Mouse (Mus musculus): ENCODE measurements around the gene Zkscan17. TPM values are rescaled to one million over a fixed set of nuclear protein-coding genes. Genes with fewer than 3 reads are reported as not detected.

The Zkscan17 gene
- polyA plus RNA-seq, 1 experiment from 2014 or later = 32.2 TPM

GRCm38 (mm10) chr11:59460459-59460858 is 66.1 kb downstream of the Zkscan17 start:
- 94% methylated on average over 2 of the region's 2 CpGs for WGBS
- ATAC-seq (ENCODE audit: insufficient number of reproducible peaks, low FRiP score, low TSS enrichment, low read depth) (no peak), DNase-seq (ENCODE audit: low spot score) (no peak)
- no peak overlapping the region for H3K27ac ChIP-seq (replicated peaks; ENCODE audit: low read depth, low read length)
- peaks cover 26% of the 10 kb centered on the region for H3K36me3 ChIP-seq (ENCODE audit: control insufficient read depth, insufficient read depth, low read length)
- H3K4me2 ChIP-seq (ENCODE audit: low read depth, severe bottlenecking) = no peak overlapping the region
- H3K4me1 ChIP-seq (ENCODE audit: control insufficient read depth, insufficient read depth, low read length) = no peaks in the 10 kb centered on the region
- no peak overlapping the region for H3K4me3 ChIP-seq (ENCODE audit: low read depth, low read length)
- H3K9me3 ChIP-seq (ENCODE audit: control insufficient read depth, low read length) = peaks cover 10% of the 10 kb centered on the region
- H3K9ac ChIP-seq (ENCODE audit: low read length) = no peak overlapping the region
- no peaks in the 10 kb centered on the region for H3K27me3 ChIP-seq (ENCODE audit: control insufficient read depth, insufficient read depth, low read length)

- ATAC-seq (ENCODE audit: insufficient number of reproducible peaks, low FRiP score, low TSS enrichment, low read depth) (no peak), DNase-seq (ENCODE audit: low spot score) (peak; percentile 28)
- Histone ChIP-seq H3K9me3 (ENCODE audit: control insufficient read depth, low read length) (peaks cover 10% of the 10 kb centered on the region), H3K9ac (ENCODE audit: low read length) (no peak overlapping the region), H3K27ac (replicated peaks; ENCODE audit: low read depth, low read length) (no peak overlapping the region), H3K36me3 (ENCODE audit: control insufficient read depth, insufficient read depth, low read length) (peaks cover 34% of the 10 kb centered on the region), H3K4me2 (ENCODE audit: low read depth, severe bottlenecking) (no peak overlapping the region), H3K4me3 (ENCODE audit: low read depth, low read length) (no peak overlapping the region), H3K4me1 (ENCODE audit: control insufficient read depth, insufficient read depth, low read length) (no peaks in the 10 kb centered on the region), H3K27me3 (ENCODE audit: control insufficient read depth, insufficient read depth, low read length) (no peaks in the 10 kb centered on the region)
- WGBS = 53% methylated on average over 5 of the region's 5 CpGs
These were observed 67.6 kb downstream of the Zkscan17 start for GRCm38 (mm10) chr11:59458973-59459372.

GRCm38 (mm10) chr11:59456891-59457290 is 69.7 kb downstream of the Zkscan17 start:
- Histone ChIP-seq H3K27me3 (ENCODE audit: control insufficient read depth, insufficient read depth, low read length) (no peaks in the 10 kb centered on the region), H3K36me3 (ENCODE audit: control insufficient read depth, insufficient read depth, low read length) (peaks cover 22% of the 10 kb centered on the region), H3K9ac (ENCODE audit: low read length) (no peak overlapping the region), H3K4me3 (ENCODE audit: low read depth, low read length) (no peak overlapping the region), H3K27ac (replicated peaks; ENCODE audit: low read depth, low read length) (no peak overlapping the region), H3K9me3 (ENCODE audit: control insufficient read depth, low read length) (no peaks in the 10 kb centered on the region), H3K4me1 (ENCODE audit: control insufficient read depth, insufficient read depth, low read length) (no peaks in the 10 kb centered on the region), H3K4me2 (ENCODE audit: low read depth, severe bottlenecking) (no peak overlapping the region)
- DNase-seq (ENCODE audit: low spot score) = no peak
- ATAC-seq (ENCODE audit: insufficient number of reproducible peaks, low FRiP score, low TSS enrichment, low read depth) = no peak
- 93% methylated on average over 2 of the region's 2 CpGs for WGBS

- ATAC-seq (ENCODE audit: insufficient number of reproducible peaks, low FRiP score, low TSS enrichment, low read depth) = no peak
- H3K27ac ChIP-seq (replicated peaks; ENCODE audit: low read depth, low read length) = no peak overlapping the region
These were observed 70.2 kb downstream of the Zkscan17 start for GRCm38 (mm10) chr11:59456346-59456745.

GRCm38 (mm10) chr11:59451086-59451485 is 75.5 kb downstream of the Zkscan17 start, which contains the start of gene Snap47:
Snap47 (minus strand) TSS chr11:59451186.
- peaks cover 8% of the 10 kb centered on the region for H3K4me1 ChIP-seq (ENCODE audit: control insufficient read depth, insufficient read depth, low read length)

More at GRCm38 (mm10) chr11:59456346-59456745, 70.2 kb downstream of the Zkscan17 start:
- Histone ChIP-seq H3K9me3 (ENCODE audit: control insufficient read depth, low read length) (no peaks in the 10 kb centered on the region), H3K9ac (ENCODE audit: low read length) (no peak overlapping the region), H3K4me2 (ENCODE audit: low read depth, severe bottlenecking) (no peak overlapping the region), H3K4me1 (ENCODE audit: control insufficient read depth, insufficient read depth, low read length) (no peaks in the 10 kb centered on the region; the same call in 1 of the 2 replicates), H3K36me3 (ENCODE audit: control insufficient read depth, insufficient read depth, low read length) (peaks cover 22% of the 10 kb centered on the region), H3K4me3 (ENCODE audit: low read depth, low read length) (no peak overlapping the region), H3K27me3 (ENCODE audit: control insufficient read depth, insufficient read depth, low read length) (no peaks in the 10 kb centered on the region)
- DNase-seq (ENCODE audit: low spot score) = no peak
- 88% methylated on average over 2 of the region's 2 CpGs for WGBS

GRCm38 (mm10) chr11:59450230-59450771 is 76.2 kb downstream of the Zkscan17 start:
- Histone ChIP-seq H3K4me1 (ENCODE audit: control insufficient read depth, insufficient read depth, low read length) (peaks cover 8% of the 10 kb centered on the region), H3K27ac (replicated peaks; ENCODE audit: low read depth, low read length) (peak overlapping the region; percentile 56), H3K27me3 (ENCODE audit: control insufficient read depth, insufficient read depth, low read length) (no peaks in the 10 kb centered on the region), H3K4me2 (ENCODE audit: low read depth, severe bottlenecking) (peak overlapping the region; percentile 88), H3K9ac (ENCODE audit: low read length) (peak overlapping the region; percentile 78), H3K9me3 (ENCODE audit: control insufficient read depth, low read length) (no peaks in the 10 kb centered on the region), H3K36me3 (ENCODE audit: control insufficient read depth, insufficient read depth, low read length) (peaks cover 10% of the 10 kb centered on the region; the same call in 1 of the 2 replicates), H3K4me3 (ENCODE audit: low read depth, low read length) (peak overlapping the region; percentile 84)
- no peak for DNase-seq (ENCODE audit: low spot score)
- 1% methylated on average over 38 of the region's 38 CpGs for WGBS
- peak; percentile 76 for ATAC-seq (ENCODE audit: insufficient number of reproducible peaks, low FRiP score, low TSS enrichment, low read depth)

More at GRCm38 (mm10) chr11:59451086-59451485, 75.5 kb downstream of the Zkscan17 start, which contains the start of gene Snap47:
- peaks cover 15% of the 10 kb centered on the region; the same call in 1 of the 2 replicates for H3K36me3 ChIP-seq (ENCODE audit: control insufficient read depth, insufficient read depth, low read length)
- peak within 1 kb of the TSS; percentile 56 for H3K27ac ChIP-seq (replicated peaks; ENCODE audit: low read depth, low read length)
- DNase-seq (ENCODE audit: low spot score) (no peak), ATAC-seq (ENCODE audit: insufficient number of reproducible peaks, low FRiP score, low TSS enrichment, low read depth) (no peak)
- H3K9ac ChIP-seq (ENCODE audit: low read length) = peak within 1 kb of the TSS; percentile 78
- H3K4me3 ChIP-seq (ENCODE audit: low read depth, low read length) = peak within 1 kb of the TSS; percentile 84
- 77% methylated on average over 4 of the region's 4 CpGs for WGBS
- H3K4me2 ChIP-seq (ENCODE audit: low read depth, severe bottlenecking) = peak within 1 kb of the TSS; percentile 88
- H3K9me3 ChIP-seq (ENCODE audit: control insufficient read depth, low read length) = no peaks in the 10 kb centered on the region
- no peaks in the 10 kb centered on the region for H3K27me3 ChIP-seq (ENCODE audit: control insufficient read depth, insufficient read depth, low read length)

- peak within 1 kb of the TSS; percentile 88 for H3K4me2 ChIP-seq (ENCODE audit: low read depth, severe bottlenecking)
- DNase-seq (ENCODE audit: low spot score) (peak; percentile 93), ATAC-seq (ENCODE audit: insufficient number of reproducible peaks, low FRiP score, low TSS enrichment, low read depth) (peak; percentile 95)
- H3K4me1 ChIP-seq (ENCODE audit: control insufficient read depth, insufficient read depth, low read length) = peaks cover 8% of the 10 kb centered on the region
- peak within 1 kb of the TSS; percentile 84 for H3K4me3 ChIP-seq (ENCODE audit: low read depth, low read length)
- peaks cover 5% of the 10 kb centered on the region; the same call in 1 of the 2 replicates for H3K36me3 ChIP-seq (ENCODE audit: control insufficient read depth, insufficient read depth, low read length)
- peak within 1 kb of the TSS; percentile 78 for H3K9ac ChIP-seq (ENCODE audit: low read length)
- no peaks in the 10 kb centered on the region for H3K27me3 ChIP-seq (ENCODE audit: control insufficient read depth, insufficient read depth, low read length)
- no peaks in the 10 kb centered on the region for H3K9me3 ChIP-seq (ENCODE audit: control insufficient read depth, low read length)
- under 1% methylated on average over 35 of the region's 40 CpGs for WGBS
- H3K27ac ChIP-seq (replicated peaks; ENCODE audit: low read depth, low read length) = peak within 1 kb of the TSS; percentile 56
These were observed 76.8 kb downstream of the Zkscan17 start, which contains the start of gene Jmjd4 for GRCm38 (mm10) chr11:59449741-59450229. Jmjd4 (plus strand) TSS chr11:59450045.

- Histone ChIP-seq H3K9me3 (ENCODE audit: control insufficient read depth, low read length) (no peaks in the 10 kb centered on the region), H3K27me3 (ENCODE audit: control insufficient read depth, insufficient read depth, low read length) (no peaks in the 10 kb centered on the region), H3K4me2 (ENCODE audit: low read depth, severe bottlenecking) (no peak overlapping the region), H3K27ac (replicated peaks; ENCODE audit: low read depth, low read length) (no peak overlapping the region), H3K36me3 (ENCODE audit: control insufficient read depth, insufficient read depth, low read length) (peaks cover under 1% of the 10 kb centered on the region), H3K9ac (ENCODE audit: low read length) (no peak overlapping the region), H3K4me3 (ENCODE audit: low read depth, low read length) (no peak overlapping the region), H3K4me1 (ENCODE audit: control insufficient read depth, insufficient read depth, low read length) (no peaks in the 10 kb centered on the region)
- DNase-seq (ENCODE audit: low spot score) (no peak), ATAC-seq (ENCODE audit: insufficient number of reproducible peaks, low FRiP score, low TSS enrichment, low read depth) (no peak)
These were observed 83.4 kb downstream of the Zkscan17 start for GRCm38 (mm10) chr11:59443102-59443501.
